ENCODE assay signal across 33 mouse cellular contexts in the genomic region with DNA sequence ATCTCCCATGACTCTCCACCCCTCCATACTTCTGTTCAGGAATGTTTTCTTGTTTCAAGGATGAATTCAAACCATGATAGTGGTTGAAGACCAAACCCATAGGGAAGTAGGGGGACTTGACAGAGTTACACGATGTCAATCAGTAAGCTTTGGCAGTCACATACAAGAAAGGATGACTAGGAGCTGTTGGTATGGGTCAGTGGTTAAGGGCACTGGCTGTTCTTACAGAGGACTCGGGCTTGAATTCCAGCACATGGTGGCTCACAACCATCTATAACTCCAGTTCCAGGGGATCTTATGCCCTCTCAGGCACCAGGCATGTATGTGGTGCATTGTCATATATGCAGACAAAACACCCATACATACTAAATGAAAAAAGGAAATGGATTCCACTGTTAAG.
"Had no signal": no experiment of that assay in that cellular context is flagged by ENCODE, and none has a peak within 500 bp of the region (broad histone marks: within the 10 kb centered on the region; RNA-seq: fewer than 3 reads in every experiment).

No protein-coding gene starts in this region.

- H3K27ac ChIP-seq: heart, embryonic 10.5 days; heart, embryonic 13.5 days; heart, embryonic 15.5 days; hindbrain, embryonic 10.5 days; hindbrain, embryonic 12.5 days; hindbrain, embryonic 13.5 days; hindbrain, embryonic 14.5 days; hindbrain, embryonic 15.5 days; hindbrain, postnatal 0 days; intestine, embryonic 15.5 days; kidney, embryonic 15.5 days; kidney, postnatal 0 days; layer of hippocampus, adult 2 months; left cerebral cortex, adult 2 months had no signal

- H3K9ac ChIP-seq: heart, embryonic 12.5 days; heart, embryonic 13.5 days; heart, embryonic 15.5 days; hindbrain, embryonic 12.5 days; hindbrain, embryonic 13.5 days; hindbrain, embryonic 14.5 days; hindbrain, embryonic 15.5 days; intestine, embryonic 15.5 days; kidney, embryonic 15.5 days had no signal

- H3K36me3 ChIP-seq: heart, embryonic 12.5 days; heart, embryonic 13.5 days; heart, embryonic 15.5 days; hindbrain, embryonic 10.5 days; hindbrain, embryonic 12.5 days; hindbrain, embryonic 13.5 days; hindbrain, embryonic 15.5 days; intestine, embryonic 15.5 days; kidney, embryonic 15.5 days had no signal

- H3K9me3 ChIP-seq: heart, embryonic 10.5 days; heart, embryonic 12.5 days; heart, embryonic 13.5 days; heart, embryonic 15.5 days; hindbrain, embryonic 10.5 days; hindbrain, embryonic 12.5 days; hindbrain, embryonic 13.5 days; hindbrain, embryonic 15.5 days; intestine, embryonic 15.5 days; kidney, embryonic 15.5 days had no signal

- DNase-seq: heart, postnatal 10 days; heart, postnatal 14 days; heart, postnatal 36 days; heart, postnatal 4 days; kidney, adult 11 months; kidney, adult 18-20 months; kidney, adult 8-10 months; kidney, adult 9 months; kidney, postnatal 10 days; kidney, postnatal 14 days; kidney, postnatal 25 days; layer of hippocampus, adult 9-11 months; layer of hippocampus, postnatal 36 days had no signal

- H3K4me3 ChIP-seq: heart, embryonic 10.5 days; heart, embryonic 12.5 days; heart, embryonic 13.5 days; heart, embryonic 15.5 days; hindbrain, embryonic 10.5 days; hindbrain, embryonic 12.5 days; hindbrain, embryonic 13.5 days; hindbrain, embryonic 15.5 days; intestine, embryonic 15.5 days; kidney, embryonic 15.5 days; layer of hippocampus, adult 2 months; left cerebral cortex, adult 2 months had no signal

- ATAC-seq: hindbrain, embryonic 16.5 days; hindbrain, postnatal 0 days; inflammation-experienced regulatory T-cells, adult 6 months; intestine, embryonic 15.5 days; intestine, embryonic 16.5 days; intestine, postnatal 0 days had no signal

- H3K4me2 ChIP-seq: heart, embryonic 11.5 days; heart, embryonic 12.5 days; heart, embryonic 13.5 days; heart, embryonic 15.5 days; hindbrain, embryonic 12.5 days; hindbrain, embryonic 13.5 days; hindbrain, embryonic 14.5 days; hindbrain, embryonic 15.5 days; intestine, embryonic 15.5 days; kidney, embryonic 15.5 days had no signal

- H3K27me3 ChIP-seq: heart, embryonic 12.5 days; heart, embryonic 13.5 days; heart, embryonic 15.5 days; hindbrain, embryonic 12.5 days; hindbrain, embryonic 13.5 days; hindbrain, embryonic 15.5 days; intestine, embryonic 15.5 days; kidney, embryonic 15.5 days had no signal
